Comparison of ENCODE assay signal across 16 mouse cellular contexts in the genomic region with DNA sequence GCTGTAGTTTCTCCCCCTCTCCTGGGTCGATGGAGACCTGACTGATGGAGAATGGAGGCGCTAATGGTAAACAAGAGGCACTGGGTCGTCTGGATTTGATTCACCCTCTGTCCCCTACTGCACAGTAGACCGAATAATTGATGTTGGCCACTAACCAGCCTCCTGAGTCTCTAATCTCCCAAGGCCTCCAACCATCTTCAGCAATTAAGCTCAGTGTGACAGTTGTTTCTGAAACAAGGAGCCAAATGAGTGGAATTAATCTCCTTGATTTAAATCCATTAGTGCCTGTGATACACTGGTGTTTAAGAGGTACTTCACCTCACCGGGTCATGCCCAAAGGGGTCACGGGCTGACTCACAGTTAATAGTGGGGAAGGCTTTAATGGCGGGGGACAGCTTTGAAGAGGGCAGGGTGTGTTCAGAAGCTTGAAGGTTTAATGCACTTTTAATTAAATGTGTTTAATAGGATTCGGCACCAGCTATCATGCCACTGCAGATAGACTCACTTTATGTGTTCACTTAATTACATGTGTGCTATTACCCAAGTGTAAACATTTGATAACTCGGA.
DNase-seq lines count a peak whose midpoint lies in the region; ATAC-seq lines count a peak whose summit lies in the region.
"Had no signal": no experiment of that assay in that cellular context is flagged by ENCODE, and none has a peak within 500 bp of the region (broad histone marks: within the 10 kb centered on the region; RNA-seq: fewer than 3 reads in every experiment).

No protein-coding gene starts in this region.

- H3K9me3 ChIP-seq in embryonic facial prominence, embryonic 14.5 days (ENCODE audit: control insufficient read depth, low read length) = no peaks in the 10 kb centered on the region
- H3K9me3 ChIP-seq in embryonic facial prominence, embryonic 10.5 days = no peaks in the 10 kb centered on the region
- H3K9me3 ChIP-seq in hindbrain, embryonic 14.5 days (ENCODE audit: control insufficient read depth, low read length) = no peaks in the 10 kb centered on the region
- H3K9me3 ChIP-seq in midbrain, embryonic 16.5 days (replicated peaks; ENCODE audit: control insufficient read depth, low read length, poor library complexity, severe bottlenecking) = no peaks in the 10 kb centered on the region
- H3K9me3 ChIP-seq: embryonic facial prominence, embryonic 12.5 days; heart, embryonic 12.5 days; limb, embryonic 12.5 days had no signal

- no peaks in the 10 kb centered on the region for H3K27me3 ChIP-seq in embryonic facial prominence, embryonic 14.5 days (replicated peaks; ENCODE audit: control insufficient read depth, insufficient read depth, low read length)
- no peaks in the 10 kb centered on the region; the same call in 1 of the 2 replicates for H3K27me3 ChIP-seq in embryonic facial prominence, embryonic 10.5 days (replicated peaks; ENCODE audit: low read depth, poor library complexity, severe bottlenecking)
- no peaks in the 10 kb centered on the region for H3K27me3 ChIP-seq in hindbrain, embryonic 14.5 days (ENCODE audit: control insufficient read depth, insufficient read depth, low read length)
- H3K27me3 ChIP-seq in midbrain, embryonic 16.5 days (ENCODE audit: control insufficient read depth, insufficient read depth, low read depth, low read length) = no peaks in the 10 kb centered on the region
- H3K27me3 ChIP-seq: embryonic facial prominence, embryonic 12.5 days; heart, embryonic 12.5 days had no signal

- no peak for ATAC-seq in embryonic facial prominence, embryonic 14.5 days (ENCODE audit: low read depth)
- peak; percentile 68; the same call in 1 of the 2 replicates for ATAC-seq in hindbrain, embryonic 14.5 days (ENCODE audit: low FRiP score)
- ATAC-seq in midbrain, embryonic 16.5 days = peak; percentile 66; the same call in 1 of the 2 replicates
- ATAC-seq: inflammation-experienced regulatory T-cells, adult 6 months had no signal

- H3K4me2 ChIP-seq in embryonic facial prominence, embryonic 14.5 days (ENCODE audit: low read depth, low read length) = no peak overlapping the region
- no peak overlapping the region for H3K4me2 ChIP-seq in hindbrain, embryonic 14.5 days (replicated peaks)
- H3K4me2 ChIP-seq in midbrain, embryonic 16.5 days (ENCODE audit: low read length) = no peak overlapping the region
- H3K4me2 ChIP-seq: embryonic facial prominence, embryonic 12.5 days; heart, embryonic 12.5 days; limb, embryonic 12.5 days had no signal

- H3K9ac ChIP-seq in embryonic facial prominence, embryonic 14.5 days (ENCODE audit: low read depth, low read length) = no peak overlapping the region
- no peak overlapping the region for H3K9ac ChIP-seq in hindbrain, embryonic 14.5 days
- no peak overlapping the region for H3K9ac ChIP-seq in midbrain, embryonic 16.5 days (ENCODE audit: low read depth, low read length)
- H3K9ac ChIP-seq: embryonic facial prominence, embryonic 12.5 days; heart, embryonic 12.5 days; limb, embryonic 12.5 days had no signal

- DNase-seq in embryonic facial prominence, embryonic 14.5 days (ENCODE audit: low spot score) = peak; percentile 20
- no peak for DNase-seq in embryonic facial prominence, embryonic 10.5 days (ENCODE audit: low spot score)
- peak; percentile 75 for DNase-seq in Muller cell, postnatal 12 days (ENCODE audit: inconsistent ontology term)
- DNase-seq in hindbrain, embryonic 14.5 days (ENCODE audit: low spot score) = peak; percentile 53
- DNase-seq in right cerebral cortex, adult 2 months (ENCODE audit: low spot score in 2 of 2) = no peak
- no peak for DNase-seq in heart, adult 18-20 months
- no peak for DNase-seq in testis, postnatal 14 days (ENCODE audit: low spot score)
- DNase-seq: cerebellum, adult 9-10 months; gastrocnemius, postnatal 25 days; kidney, postnatal 10 days; lung, postnatal 4 days had no signal

- no peak overlapping the region for H3K4me3 ChIP-seq in embryonic facial prominence, embryonic 14.5 days (ENCODE audit: low read depth, low read length)
- no peak overlapping the region for H3K4me3 ChIP-seq in embryonic facial prominence, embryonic 10.5 days
- H3K4me3 ChIP-seq in hindbrain, embryonic 14.5 days (replicated peaks; ENCODE audit: low read length) = no peak overlapping the region
- no peak overlapping the region for H3K4me3 ChIP-seq in midbrain, embryonic 16.5 days (ENCODE audit: low read depth, low read length)
- H3K4me3 ChIP-seq: embryonic facial prominence, embryonic 12.5 days; heart, embryonic 12.5 days; limb, embryonic 12.5 days had no signal

- whole genome bisulfite sequencing in embryonic facial prominence, embryonic 14.5 days = 52% methylated on average over 9 of the region's 9 CpGs
- 67% methylated on average over 9 of the region's 9 CpGs for WGBS in embryonic facial prominence, embryonic 10.5 days
- 45% methylated on average over 9 of the region's 9 CpGs for WGBS in hindbrain, embryonic 14.5 days
- WGBS in midbrain, embryonic 16.5 days = 41% methylated on average over 9 of the region's 9 CpGs

- H3K4me1 ChIP-seq in embryonic facial prominence, embryonic 14.5 days (ENCODE audit: control insufficient read depth, insufficient read depth, low read length) = no peaks in the 10 kb centered on the region
- 0 out of 2 replicates have a peak, but pooled peaks cover 3% of the 10 kb centered on the region for H3K4me1 ChIP-seq in embryonic facial prominence, embryonic 10.5 days
- no peaks in the 10 kb centered on the region for H3K4me1 ChIP-seq in hindbrain, embryonic 14.5 days (replicated peaks; ENCODE audit: control insufficient read depth, insufficient read depth, low read length)
- H3K4me1 ChIP-seq in midbrain, embryonic 16.5 days (ENCODE audit: control insufficient read depth, insufficient read depth, low read length) = peaks cover 2% of the 10 kb centered on the region; the same call in 1 of the 2 replicates
- H3K4me1 ChIP-seq: embryonic facial prominence, embryonic 12.5 days; heart, embryonic 12.5 days; limb, embryonic 12.5 days had no signal

- H3K36me3 ChIP-seq in embryonic facial prominence, embryonic 14.5 days (ENCODE audit: control insufficient read depth, insufficient read depth, low read length) = no peaks in the 10 kb centered on the region
- H3K36me3 ChIP-seq in embryonic facial prominence, embryonic 10.5 days (replicated peaks) = no peaks in the 10 kb centered on the region
- no peaks in the 10 kb centered on the region for H3K36me3 ChIP-seq in hindbrain, embryonic 14.5 days (replicated peaks; ENCODE audit: control insufficient read depth, insufficient read depth)
- H3K36me3 ChIP-seq in midbrain, embryonic 16.5 days (ENCODE audit: control insufficient read depth, insufficient read depth, low read length) = no peaks in the 10 kb centered on the region
- H3K36me3 ChIP-seq: embryonic facial prominence, embryonic 12.5 days; heart, embryonic 12.5 days; limb, embryonic 12.5 days had no signal

- no peak overlapping the region for H3K27ac ChIP-seq in embryonic facial prominence, embryonic 14.5 days (replicated peaks; ENCODE audit: low read depth, low read length)
- H3K27ac ChIP-seq in embryonic facial prominence, embryonic 10.5 days (replicated peaks) = no peak overlapping the region
- H3K27ac ChIP-seq in hindbrain, embryonic 14.5 days = no peak overlapping the region
- no peak overlapping the region for H3K27ac ChIP-seq in midbrain, embryonic 16.5 days (ENCODE audit: low read length)
- H3K27ac ChIP-seq: embryonic facial prominence, embryonic 12.5 days; limb, embryonic 12.5 days had no signal

Comparison
In these comparisons a context has a peak if more than half of its experiments do, and no peak if none do; other contexts are left out.
1. DNase-seq: peak in embryonic facial prominence, embryonic 14.5 days (single experiment), Muller cell, postnatal 12 days (single experiment) and hindbrain, embryonic 14.5 days (single experiment); none in embryonic facial prominence, embryonic 10.5 days (single experiment), right cerebral cortex, adult 2 months (0 of 2), heart, adult 18-20 months (0 of 2) and testis, postnatal 14 days (single experiment).